ENCODE assay signal across 14 mouse cellular contexts in genomic region chr10:81001161-81001560, GRCm38 (mm10). TPM values are rescaled to one million over a fixed set of nuclear protein-coding genes. Genes with fewer than 3 reads are reported as not detected.
DNase-seq lines count a peak whose midpoint lies in the region; ATAC-seq lines count a peak whose summit lies in the region.
"Had no signal": no experiment of that assay in that cellular context is flagged by ENCODE, and none has a peak within 500 bp of the region (broad histone marks: within the 10 kb centered on the region; RNA-seq: fewer than 3 reads in every experiment).

No protein-coding gene starts in this region.

- intact Hi-C loops in left cerebral cortex, postnatal 10 days (cut with DNase I) = no loop called here

- 0 out of 2 replicates have a peak overlapping the region, but pooled peaks have one; percentile 14 for H3K9ac ChIP-seq in forebrain, embryonic 12.5 days
- H3K9ac ChIP-seq in neural tube, embryonic 11.5 days (ENCODE audit: low read length) = 0 out of 2 replicates have a peak overlapping the region, but pooled peaks have one; percentile 23
- H3K9ac ChIP-seq: limb, embryonic 12.5 days had no signal

- no peak for DNase-seq in forebrain, embryonic 10.5 days (ENCODE audit: extremely low spot score, low spot score)
- no peak for DNase-seq in neural tube, embryonic 11.5 days (ENCODE audit: low spot score)
- no peak for DNase-seq in neural tube, embryonic 10.5 days (ENCODE audit: extremely low spot score, low spot score)
- DNase-seq in left cerebral cortex, postnatal 10 days (ENCODE audit: extremely low spot score in 1 of 2, low spot score in 2 of 2) = peak; percentile 36 to 55
- DNase-seq in telencephalon, adult 2 months (ENCODE audit: low read depth, low spot score) = peak; percentile 83
- no peak for DNase-seq in adrenal gland, postnatal 14 days
- DNase-seq: adrenal gland, adult 2 months; heart, adult 2 months; kidney, adult 9 months; lung, postnatal 10 days had no signal

- no peaks in the 10 kb centered on the region for H3K9me3 ChIP-seq in forebrain, embryonic 12.5 days
- no peaks in the 10 kb centered on the region for H3K9me3 ChIP-seq in forebrain, embryonic 10.5 days
- H3K9me3 ChIP-seq in neural tube, embryonic 11.5 days (ENCODE audit: control insufficient read depth, low read length) = no peaks in the 10 kb centered on the region; the same call in 1 of the 2 replicates
- H3K9me3 ChIP-seq: limb, embryonic 12.5 days had no signal

- no peak overlapping the region for H3K4me2 ChIP-seq in forebrain, embryonic 12.5 days
- H3K4me2 ChIP-seq in neural tube, embryonic 11.5 days (ENCODE audit: low read depth) = no peak overlapping the region
- H3K4me2 ChIP-seq: limb, embryonic 12.5 days had no signal

- 0 out of 2 replicates have a peak, but pooled peaks have one; percentile 16 for ATAC-seq in forebrain, embryonic 12.5 days (ENCODE audit: low FRiP score)
- no peak for ATAC-seq in neural tube, embryonic 11.5 days (ENCODE audit: insufficient read depth, low FRiP score, low TSS enrichment)
- no peak for ATAC-seq in monocyte, adult 5-6 weeks (replicated peaks; ENCODE audit: insufficient number of reproducible peaks, low FRiP score, low TSS enrichment, poor library complexity, severe bottlenecking)

- H3K27ac ChIP-seq in forebrain, embryonic 12.5 days = no peak overlapping the region
- no peak overlapping the region for H3K27ac ChIP-seq in forebrain, embryonic 10.5 days
- no peak overlapping the region for H3K27ac ChIP-seq in neural tube, embryonic 11.5 days (ENCODE audit: low read depth, low read length)
- H3K27ac ChIP-seq: heart, adult 2 months; limb, embryonic 12.5 days had no signal

- no peaks in the 10 kb centered on the region for H3K36me3 ChIP-seq in forebrain, embryonic 12.5 days (replicated peaks)
- no peaks in the 10 kb centered on the region for H3K36me3 ChIP-seq in forebrain, embryonic 10.5 days (replicated peaks)
- no peaks in the 10 kb centered on the region for H3K36me3 ChIP-seq in neural tube, embryonic 11.5 days (ENCODE audit: control insufficient read depth, insufficient read depth, low read length)
- H3K36me3 ChIP-seq: limb, embryonic 12.5 days had no signal

- WGBS in forebrain, embryonic 12.5 days = 42% methylated on average over 10 of the region's 10 CpGs
- whole genome bisulfite sequencing in forebrain, embryonic 10.5 days = 62% methylated on average over 10 of the region's 10 CpGs
- 64% methylated on average over 10 of the region's 10 CpGs for WGBS in neural tube, embryonic 11.5 days

- H3K4me3 ChIP-seq in forebrain, embryonic 12.5 days (replicated peaks) = no peak overlapping the region
- H3K4me3 ChIP-seq in forebrain, embryonic 10.5 days = no peak overlapping the region
- H3K4me3 ChIP-seq in neural tube, embryonic 11.5 days (ENCODE audit: low read depth, low read length) = no peak overlapping the region
- H3K4me3 ChIP-seq: heart, adult 2 months; limb, embryonic 12.5 days had no signal

- H3K4me1 ChIP-seq in forebrain, embryonic 12.5 days = peaks cover 36% of the 10 kb centered on the region
- peaks cover 41% of the 10 kb centered on the region for H3K4me1 ChIP-seq in forebrain, embryonic 10.5 days
- H3K4me1 ChIP-seq in neural tube, embryonic 11.5 days (ENCODE audit: control insufficient read depth, insufficient read depth, low read length) = no peaks in the 10 kb centered on the region

- H3K27me3 ChIP-seq in forebrain, embryonic 12.5 days = peaks cover 18% of the 10 kb centered on the region; the same call in 1 of the 2 replicates
- peaks cover 19% of the 10 kb centered on the region for H3K27me3 ChIP-seq in forebrain, embryonic 10.5 days (ENCODE audit: poor library complexity, severe bottlenecking)
- H3K27me3 ChIP-seq in neural tube, embryonic 11.5 days (ENCODE audit: control insufficient read depth, insufficient read depth, low read length) = no peaks in the 10 kb centered on the region

RNA-seq across cellular contexts. Expression of gene Gng7, which starts 13.6 kb away (rescaled TPM):
- 9.8 and 11.0 TPM in 2 replicates for polyA plus RNA-seq in forebrain, embryonic 12.5 days (2016; fragmentation: Nextera tagmentation; extraction: Ambion mirVana)
- 6.3 and 6.9 TPM in 2 replicates for polyA plus RNA-seq in forebrain, embryonic 10.5 days (2016; fragmentation: Nextera tagmentation; extraction: Ambion mirVana)
- 8.1 and 9.4 TPM in 2 replicates for polyA plus RNA-seq in neural tube, embryonic 11.5 days (2014; fragmentation: Nextera tagmentation; extraction: Ambion mirVana)
- 100 to 1,000 TPM; 127 to 166 TPM for total RNA-seq in left cerebral cortex, postnatal 10 days (2021)
- total RNA-seq in adrenal gland, postnatal 14 days (2021) = 5.9 and 6.2 TPM in 2 replicates
- total RNA-seq in monocyte, adult 5-6 weeks (2017) = 0.10 TPM in 1 of 3 replicates, not detected in the others
- total RNA-seq: neutrophil, adult 5-6 weeks had no signal

RNA-seq across cellular contexts. Expression of gene Diras1, which starts 24.3 kb away (rescaled TPM):
- 8.7 and 11.6 TPM in 2 replicates for polyA plus RNA-seq in forebrain, embryonic 12.5 days (2016; fragmentation: Nextera tagmentation; extraction: Ambion mirVana)
- 2.1 and 2.5 TPM in 2 replicates for polyA plus RNA-seq in forebrain, embryonic 10.5 days (2016; fragmentation: Nextera tagmentation; extraction: Ambion mirVana)
- 4.2 and 4.7 TPM in 2 replicates for polyA plus RNA-seq in neural tube, embryonic 11.5 days (2014; fragmentation: Nextera tagmentation; extraction: Ambion mirVana)
- total RNA-seq in left cerebral cortex, postnatal 10 days (2021) = 100 to 1,000 TPM; 105 to 120 TPM
- total RNA-seq in adrenal gland, postnatal 14 days (2021) = 2.1 and 2.3 TPM in 2 replicates
- total RNA-seq in monocyte, adult 5-6 weeks (2017) = 0.38 TPM in 1 of 3 replicates, not detected in the others
- total RNA-seq: heart, adult 2 months; neutrophil, adult 5-6 weeks had no signal

RNA-seq across cellular contexts. Expression of gene Slc39a3, which starts 36.1 kb away (rescaled TPM):
- 29.2 and 32.8 TPM in 2 replicates for polyA plus RNA-seq in forebrain, embryonic 12.5 days (2016; fragmentation: Nextera tagmentation; extraction: Ambion mirVana)
- 15.7 and 15.8 TPM in 2 replicates for polyA plus RNA-seq in forebrain, embryonic 10.5 days (2016; fragmentation: Nextera tagmentation; extraction: Ambion mirVana)
- polyA plus RNA-seq in neural tube, embryonic 11.5 days (2014; fragmentation: Nextera tagmentation; extraction: Ambion mirVana) = 13.3 and 14.5 TPM in 2 replicates
- total RNA-seq in left cerebral cortex, postnatal 10 days (2021) = 10 to 100 TPM; 65.2 to 67.8 TPM
- 30.3 and 30.5 TPM in 2 replicates for total RNA-seq in adrenal gland, postnatal 14 days (2021)
- total RNA-seq in monocyte, adult 5-6 weeks (2017) = 4.5 to 9.9 TPM (median 7.3 TPM) in 3 replicates

RNA-seq across cellular contexts. Expression of gene Sgta, which starts 58.8 kb away (rescaled TPM):
- polyA plus RNA-seq in forebrain, embryonic 12.5 days (2016; fragmentation: Nextera tagmentation; extraction: Ambion mirVana) = 262 and 280 TPM in 2 replicates
- polyA plus RNA-seq in forebrain, embryonic 10.5 days (2016; fragmentation: Nextera tagmentation; extraction: Ambion mirVana) = 285 and 286 TPM in 2 replicates
- polyA plus RNA-seq in neural tube, embryonic 11.5 days (2014; fragmentation: Nextera tagmentation; extraction: Ambion mirVana) = 248 and 262 TPM in 2 replicates
- total RNA-seq in left cerebral cortex, postnatal 10 days (2021) = 100 to 1,000 TPM; 187 to 196 TPM
- total RNA-seq in adrenal gland, postnatal 14 days (2021) = 212 and 215 TPM in 2 replicates
- total RNA-seq in monocyte, adult 5-6 weeks (2017) = 27.8 to 50.9 TPM (median 31.5 TPM) in 3 replicates

Comparison
In these comparisons a context has a peak if more than half of its experiments do, and no peak if none do; other contexts are left out.
1. DNase-seq: peak in left cerebral cortex, postnatal 10 days (2 of 2) and telencephalon, adult 2 months (single experiment); none in forebrain, embryonic 10.5 days (single experiment), neural tube, embryonic 11.5 days (single experiment), neural tube, embryonic 10.5 days (single experiment) and adrenal gland, postnatal 14 days (single experiment).
2. RNA of gene Gng7, which starts 13.6 kb away (total RNA-seq): 127 to 166 TPM in left cerebral cortex, postnatal 10 days; 5.9 to 6.2 TPM in adrenal gland, postnatal 14 days and 0.10 TPM in monocyte, adult 5-6 weeks; every median in the first group is over 10 times any median in the second.
3. RNA of gene Diras1, which starts 24.3 kb away (total RNA-seq): 105 to 120 TPM in left cerebral cortex, postnatal 10 days; 2.1 to 2.3 TPM in adrenal gland, postnatal 14 days and 0.38 TPM in monocyte, adult 5-6 weeks; every median in the first group is over 10 times any median in the second.